Mouse (Mus musculus): ENCODE measurements around the gene Kif21b. TPM values are rescaled to one million over a fixed set of nuclear protein-coding genes. Genes with fewer than 3 reads are reported as not detected.

Kif21b gene
- polyA plus RNA-seq, 1 experiment from 2014 or later: 0.74 TPM

GRCm38 (mm10) chr1:136214304-136214703, 83.1 kb downstream of the Kif21b start:
- H3K4me1 ChIP-seq (replicated peaks; ENCODE audit: insufficient read depth, low read length): no peaks in the 10 kb centered on the region

DNA sequence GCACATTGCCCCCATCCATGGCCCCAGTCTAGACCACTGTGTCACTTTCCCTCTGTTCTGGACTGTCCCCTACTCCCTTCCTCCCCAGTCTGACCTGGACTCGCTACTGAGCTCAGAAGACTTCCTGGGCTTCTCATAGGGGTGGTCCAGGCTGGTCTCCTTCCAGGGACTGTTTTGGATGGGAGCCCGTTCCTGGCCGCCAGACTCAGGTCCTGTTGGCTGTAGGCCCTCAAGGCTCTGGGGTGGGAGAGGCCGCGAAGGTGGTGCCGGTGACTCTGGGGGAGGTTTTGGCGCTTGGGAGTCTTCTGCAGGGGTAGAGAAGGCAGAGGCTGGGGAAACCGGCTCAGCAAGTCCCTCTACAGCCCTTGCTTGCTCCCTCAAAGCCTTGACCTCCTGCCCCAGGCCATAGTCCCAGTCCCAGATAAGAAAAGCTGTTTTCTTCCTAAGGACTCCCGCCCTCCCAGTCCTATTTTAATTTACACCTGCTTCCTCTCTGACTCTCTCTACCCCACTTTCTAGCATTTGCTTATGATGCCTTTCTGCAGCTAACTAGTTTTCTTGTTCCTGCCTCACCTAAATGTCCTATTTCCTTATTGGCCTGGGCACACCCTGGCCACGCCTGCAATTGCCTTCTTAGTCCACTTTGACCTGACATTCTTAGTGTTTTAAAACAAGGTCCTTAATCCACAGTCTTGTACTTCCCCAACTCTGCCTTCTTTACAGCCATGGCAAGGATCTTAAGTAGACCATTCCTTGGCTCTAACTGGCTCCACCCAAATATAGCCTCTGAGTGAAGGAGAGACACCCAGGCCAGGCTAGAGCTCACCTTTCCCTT, 89.1 kb downstream of the Kif21b start:
- Histone ChIP-seq H3K4me3 (replicated peaks; ENCODE audit: low read depth, low read length) (no peak overlapping the region), H3K4me2 (ENCODE audit: low read length) (no peak overlapping the region), H3K4me1 (replicated peaks; ENCODE audit: insufficient read depth, low read length) (peaks cover 7% of the 10 kb centered on the region; the same call in 1 of the 2 replicates), H3K36me3 (ENCODE audit: insufficient read depth, low read length) (peaks cover 13% of the 10 kb centered on the region; the same call in 1 of the 2 replicates), H3K27ac (peak overlapping the region; percentile 19; the same call in 1 of the 2 replicates), H3K9me3 (replicated peaks; ENCODE audit: low read length) (no peaks in the 10 kb centered on the region), H3K9ac (ENCODE audit: low read depth, low read length) (no peak overlapping the region), H3K27me3 (ENCODE audit: insufficient read depth, low read length) (no peaks in the 10 kb centered on the region)
- DNase-seq (ENCODE audit: low spot score) (peak; percentile 16), ATAC-seq (replicated peaks; ENCODE audit: low FRiP score, low read depth) (peak; percentile 48; the same call in 1 of the 2 replicates)
- 48% methylated on average over 10 of the region's 10 CpGs for WGBS
- no peak for TF ChIP-seq CTCF (IDR thresholded peaks at IDR 0.05; ENCODE audit: low read depth)

More at GRCm38 (mm10) chr1:136214304-136214703, 83.1 kb downstream of the Kif21b start:
- 80% methylated on average over 15 of the region's 15 CpGs for WGBS
- Histone ChIP-seq H3K9ac (ENCODE audit: low read depth, low read length) (no peak overlapping the region), H3K4me3 (replicated peaks; ENCODE audit: low read depth, low read length) (no peak overlapping the region), H3K27ac (no peak overlapping the region), H3K9me3 (replicated peaks; ENCODE audit: low read length) (no peaks in the 10 kb centered on the region), H3K27me3 (ENCODE audit: insufficient read depth, low read length) (no peaks in the 10 kb centered on the region), H3K36me3 (ENCODE audit: insufficient read depth, low read length) (peaks cover 5% of the 10 kb centered on the region; the same call in 1 of the 2 replicates), H3K4me2 (ENCODE audit: low read length) (no peak overlapping the region)
- TF ChIP-seq CTCF (IDR thresholded peaks at IDR 0.05; ENCODE audit: low read depth): no peak
- no peak for DNase-seq (ENCODE audit: low spot score)
- no peak for ATAC-seq (replicated peaks; ENCODE audit: low FRiP score, low read depth)

DNA sequence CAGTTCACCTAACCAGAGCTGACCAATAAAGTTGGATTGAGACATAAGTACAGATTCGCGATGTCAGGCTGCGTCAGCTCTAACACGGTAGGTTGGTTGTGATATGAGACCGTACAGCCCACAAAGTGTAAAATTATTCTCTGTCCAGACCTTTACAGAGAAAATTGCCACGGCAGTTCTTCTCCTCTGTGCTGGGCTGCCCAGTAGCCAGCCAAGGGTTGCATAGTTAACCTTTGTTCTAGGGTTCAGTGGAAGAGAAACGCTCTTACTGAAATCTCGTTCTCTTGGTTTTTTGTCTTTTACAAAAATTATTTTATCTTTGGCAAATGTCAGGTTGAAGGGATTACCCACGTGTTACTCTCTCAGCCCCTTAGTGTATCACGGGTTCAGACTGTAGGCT, 91.2 kb downstream of the Kif21b start:
- ATAC-seq (replicated peaks; ENCODE audit: low FRiP score, low read depth) (no peak), DNase-seq (ENCODE audit: low spot score) (no peak)
- Histone ChIP-seq H3K27ac (no peak overlapping the region), H3K9ac (ENCODE audit: low read depth, low read length) (no peak overlapping the region), H3K4me3 (replicated peaks; ENCODE audit: low read depth, low read length) (no peak overlapping the region), H3K27me3 (ENCODE audit: insufficient read depth, low read length) (no peaks in the 10 kb centered on the region), H3K36me3 (ENCODE audit: insufficient read depth, low read length) (peaks cover 8% of the 10 kb centered on the region; the same call in 1 of the 2 replicates), H3K4me1 (replicated peaks; ENCODE audit: insufficient read depth, low read length) (peaks cover 9% of the 10 kb centered on the region; the same call in 1 of the 2 replicates), H3K4me2 (ENCODE audit: low read length) (no peak overlapping the region), H3K9me3 (replicated peaks; ENCODE audit: low read length) (no peaks in the 10 kb centered on the region)
- TF ChIP-seq CTCF (IDR thresholded peaks at IDR 0.05; ENCODE audit: low read depth): no peak
- 67% methylated on average over 10 of the region's 10 CpGs for WGBS

- H3K9me3 ChIP-seq (replicated peaks; ENCODE audit: low read length): no peaks in the 10 kb centered on the region
- no peak overlapping the region for H3K9ac ChIP-seq (ENCODE audit: low read depth, low read length)
- no peak overlapping the region for H3K4me2 ChIP-seq (ENCODE audit: low read length)
- ATAC-seq (replicated peaks; ENCODE audit: low FRiP score, low read depth): no peak
- 88% methylated on average over 10 of the region's 10 CpGs for WGBS
- no peak overlapping the region for H3K27ac ChIP-seq
- no peaks in the 10 kb centered on the region for H3K27me3 ChIP-seq (ENCODE audit: insufficient read depth, low read length)
- no peak overlapping the region for H3K4me3 ChIP-seq (replicated peaks; ENCODE audit: low read depth, low read length)
- peaks cover 22% of the 10 kb centered on the region for H3K4me1 ChIP-seq (replicated peaks; ENCODE audit: insufficient read depth, low read length)
- H3K36me3 ChIP-seq (ENCODE audit: insufficient read depth, low read length): peaks cover 8% of the 10 kb centered on the region; the same call in 1 of the 2 replicates
- no peak for TF ChIP-seq CTCF (IDR thresholded peaks at IDR 0.05; ENCODE audit: low read depth)
- DNase-seq (ENCODE audit: low spot score): no peak
These were observed 92.7 kb downstream of the Kif21b start for GRCm38 (mm10) chr1:136223758-136224342.

DNA sequence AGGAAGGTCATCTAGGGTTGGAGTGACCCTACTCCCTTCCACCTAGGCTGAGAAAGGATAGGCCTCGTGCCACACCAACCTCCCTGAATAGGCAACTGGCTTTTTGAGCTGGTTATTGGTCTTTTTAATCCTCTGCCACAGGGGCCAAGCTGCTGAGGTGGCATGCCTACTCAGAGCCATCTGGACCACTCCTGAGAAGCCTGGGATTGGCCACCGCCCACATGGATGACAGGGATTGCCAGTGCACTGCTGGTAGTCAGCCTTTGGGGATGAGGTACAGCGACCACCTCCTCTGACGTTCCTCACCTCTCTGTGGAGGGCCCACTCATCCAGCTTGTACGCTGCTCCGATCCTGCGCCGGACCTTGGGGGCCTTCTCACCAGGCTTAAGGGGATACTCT, 94.7 kb downstream of the Kif21b start:
- Histone ChIP-seq H3K27me3 (ENCODE audit: insufficient read depth, low read length) (no peaks in the 10 kb centered on the region), H3K27ac (no peak overlapping the region), H3K4me2 (ENCODE audit: low read length) (no peak overlapping the region), H3K9me3 (replicated peaks; ENCODE audit: low read length) (no peaks in the 10 kb centered on the region), H3K36me3 (ENCODE audit: insufficient read depth, low read length) (peaks cover 8% of the 10 kb centered on the region; the same call in 1 of the 2 replicates), H3K9ac (ENCODE audit: low read depth, low read length) (no peak overlapping the region), H3K4me3 (replicated peaks; ENCODE audit: low read depth, low read length) (no peak overlapping the region), H3K4me1 (replicated peaks; ENCODE audit: insufficient read depth, low read length) (peaks cover 33% of the 10 kb centered on the region)
- no peak for DNase-seq (ENCODE audit: low spot score)
- no peak for TF ChIP-seq CTCF (IDR thresholded peaks at IDR 0.05; ENCODE audit: low read depth)
- WGBS: 88% methylated on average over 8 of the region's 8 CpGs
- ATAC-seq (replicated peaks; ENCODE audit: low FRiP score, low read depth): no peak

GRCm38 (mm10) chr1:136226626-136227025, 95.4 kb downstream of the Kif21b start:
- no peaks in the 10 kb centered on the region for H3K27me3 ChIP-seq (ENCODE audit: insufficient read depth, low read length)
- DNase-seq (ENCODE audit: low spot score) (no peak), ATAC-seq (replicated peaks; ENCODE audit: low FRiP score, low read depth) (no peak)
- WGBS: 76% methylated on average over 8 of the region's 8 CpGs
- H3K9ac ChIP-seq (ENCODE audit: low read depth, low read length): no peak overlapping the region
- TF ChIP-seq CTCF (IDR thresholded peaks at IDR 0.05; ENCODE audit: low read depth): no peak
- H3K36me3 ChIP-seq (ENCODE audit: insufficient read depth, low read length): peaks cover 8% of the 10 kb centered on the region; the same call in 1 of the 2 replicates
- no peaks in the 10 kb centered on the region for H3K9me3 ChIP-seq (replicated peaks; ENCODE audit: low read length)
- H3K4me3 ChIP-seq (replicated peaks; ENCODE audit: low read depth, low read length): no peak overlapping the region
- no peak overlapping the region for H3K4me2 ChIP-seq (ENCODE audit: low read length)
- peaks cover 40% of the 10 kb centered on the region for H3K4me1 ChIP-seq (replicated peaks; ENCODE audit: insufficient read depth, low read length)
- no peak overlapping the region for H3K27ac ChIP-seq

Other genes starting within 250 kb of the Kif21b start
- 0.22 and 0.24 TPM in 2 replicates for gene Pkp1, start 212.2 kb upstream of the Kif21b start, polyA plus RNA-seq (2015; fragmentation: Nextera tagmentation; extraction: Ambion mirVana)
- gene Igfn1, start 125.0 kb upstream of the Kif21b start, polyA plus RNA-seq (2015; fragmentation: Nextera tagmentation; extraction: Ambion mirVana): 0.20 and 0.25 TPM in 2 replicates
- gene Tmem9, start 123.2 kb upstream of the Kif21b start, polyA plus RNA-seq (2015; fragmentation: Nextera tagmentation; extraction: Ambion mirVana): 223 and 242 TPM in 2 replicates
- not detected in 2 replicates for gene Ascl5, start 80.6 kb upstream of the Kif21b start, polyA plus RNA-seq (2015; fragmentation: Nextera tagmentation; extraction: Ambion mirVana)
- gene Cacna1s, start 78.6 kb upstream of the Kif21b start, polyA plus RNA-seq (2015; fragmentation: Nextera tagmentation; extraction: Ambion mirVana): 0.17 and 0.20 TPM in 2 replicates
- not detected in 2 replicates for gene Mroh3, start 81.4 kb downstream of the Kif21b start, polyA plus RNA-seq (2015; fragmentation: Nextera tagmentation; extraction: Ambion mirVana)
- gene Inava, start 102.9 kb downstream of the Kif21b start, polyA plus RNA-seq (2015; fragmentation: Nextera tagmentation; extraction: Ambion mirVana): 13.3 and 15.9 TPM in 2 replicates
- gene Gpr25, start 129.5 kb downstream of the Kif21b start, polyA plus RNA-seq (2015; fragmentation: Nextera tagmentation; extraction: Ambion mirVana): not detected in 2 replicates
- 8.1 and 8.6 TPM in 2 replicates for gene Camsap2, start 214.7 kb downstream of the Kif21b start, polyA plus RNA-seq (2015; fragmentation: Nextera tagmentation; extraction: Ambion mirVana)

Measured in kidney, postnatal 0 days (tissue).